24 mouse cellular contexts compared by ENCODE assay signal in the genomic region with DNA sequence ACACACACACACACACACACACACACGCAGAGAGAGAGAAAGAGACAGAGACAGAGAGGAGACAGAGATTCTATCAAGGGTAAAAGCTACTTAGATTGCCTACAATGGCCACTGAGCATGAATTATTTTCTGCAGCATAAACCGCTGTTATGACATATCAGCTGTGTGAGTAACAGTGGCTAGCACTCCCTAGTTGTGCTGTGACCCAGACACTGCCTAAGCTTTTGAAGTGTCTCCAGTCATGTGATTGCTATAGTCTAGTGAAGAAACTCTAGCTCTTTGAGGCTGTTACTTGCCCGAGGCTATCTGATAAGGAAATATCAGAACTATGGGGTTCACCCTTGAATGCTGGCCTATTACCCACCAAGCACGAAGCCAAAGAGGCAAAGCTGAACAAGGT.
"Had no signal": no experiment of that assay in that cellular context is flagged by ENCODE, and none has a peak within 500 bp of the region (broad histone marks: within the 10 kb centered on the region; RNA-seq: fewer than 3 reads in every experiment).

No protein-coding gene starts in this region.

- H3K36me3 ChIP-seq: heart, embryonic 13.5 days; heart, embryonic 15.5 days; hindbrain, embryonic 13.5 days; hindbrain, embryonic 15.5 days; limb, embryonic 13.5 days; limb, embryonic 15.5 days; liver, embryonic 12.5 days had no signal

- H3K4me3 ChIP-seq: gastrocnemius, adult 2 months; heart, adult 2 months; heart, embryonic 13.5 days; heart, embryonic 15.5 days; hindbrain, embryonic 13.5 days; hindbrain, embryonic 15.5 days; layer of hippocampus, adult 2 months; left cerebral cortex, adult 2 months; limb, embryonic 13.5 days; limb, embryonic 15.5 days; liver, embryonic 12.5 days had no signal

- H3K27me3 ChIP-seq: heart, embryonic 13.5 days; heart, embryonic 15.5 days; hindbrain, embryonic 13.5 days; hindbrain, embryonic 15.5 days; limb, embryonic 13.5 days; limb, embryonic 15.5 days; liver, embryonic 12.5 days had no signal

- H3K27ac ChIP-seq: gastrocnemius, adult 2 months; heart, adult 2 months; heart, embryonic 13.5 days; heart, embryonic 15.5 days; hindbrain, embryonic 13.5 days; hindbrain, embryonic 15.5 days; hindbrain, postnatal 0 days; layer of hippocampus, adult 2 months; left cerebral cortex, adult 2 months; limb, embryonic 13.5 days; limb, embryonic 15.5 days; liver, embryonic 12.5 days; liver, embryonic 14.5 days had no signal

- H3K9ac ChIP-seq: heart, embryonic 13.5 days; heart, embryonic 15.5 days; hindbrain, embryonic 13.5 days; hindbrain, embryonic 15.5 days; limb, embryonic 13.5 days; limb, embryonic 15.5 days; liver, embryonic 12.5 days; liver, embryonic 14.5 days had no signal

- H3K4me1 ChIP-seq: heart, embryonic 15.5 days; hindbrain, embryonic 13.5 days; hindbrain, embryonic 15.5 days; limb, embryonic 15.5 days; liver, embryonic 12.5 days had no signal

- H3K9me3 ChIP-seq: heart, embryonic 13.5 days; heart, embryonic 15.5 days; hindbrain, embryonic 13.5 days; hindbrain, embryonic 15.5 days; limb, embryonic 13.5 days; limb, embryonic 15.5 days; liver, embryonic 12.5 days had no signal

- H3K4me2 ChIP-seq: heart, embryonic 11.5 days; heart, embryonic 13.5 days; heart, embryonic 15.5 days; hindbrain, embryonic 13.5 days; hindbrain, embryonic 15.5 days; limb, embryonic 13.5 days; limb, embryonic 15.5 days; liver, embryonic 12.5 days had no signal

- ATAC-seq: hindbrain, postnatal 0 days; liver, embryonic 12.5 days had no signal

- DNase-seq: gastrocnemius, adult 2 months; gastrocnemius, postnatal 10 days; gastrocnemius, postnatal 25 days; heart, adult 2 months; heart, postnatal 14 days; heart, postnatal 36 days; kidney, adult 18-20 months; kidney, adult 8-10 months; kidney, postnatal 10 days; kidney, postnatal 25 days; kidney, postnatal 4 days; left cerebral cortex, postnatal 4 days had no signal
